Mouse (Mus musculus): ENCODE data around the gene Syngap1. TPM values are rescaled to one million over a fixed set of nuclear protein-coding genes. Genes with fewer than 3 reads are reported as not detected.

Gene Syngap1
- total RNA-seq, 2 experiments from 2014 or later: 4.1 to 6.4 TPM

DNA sequence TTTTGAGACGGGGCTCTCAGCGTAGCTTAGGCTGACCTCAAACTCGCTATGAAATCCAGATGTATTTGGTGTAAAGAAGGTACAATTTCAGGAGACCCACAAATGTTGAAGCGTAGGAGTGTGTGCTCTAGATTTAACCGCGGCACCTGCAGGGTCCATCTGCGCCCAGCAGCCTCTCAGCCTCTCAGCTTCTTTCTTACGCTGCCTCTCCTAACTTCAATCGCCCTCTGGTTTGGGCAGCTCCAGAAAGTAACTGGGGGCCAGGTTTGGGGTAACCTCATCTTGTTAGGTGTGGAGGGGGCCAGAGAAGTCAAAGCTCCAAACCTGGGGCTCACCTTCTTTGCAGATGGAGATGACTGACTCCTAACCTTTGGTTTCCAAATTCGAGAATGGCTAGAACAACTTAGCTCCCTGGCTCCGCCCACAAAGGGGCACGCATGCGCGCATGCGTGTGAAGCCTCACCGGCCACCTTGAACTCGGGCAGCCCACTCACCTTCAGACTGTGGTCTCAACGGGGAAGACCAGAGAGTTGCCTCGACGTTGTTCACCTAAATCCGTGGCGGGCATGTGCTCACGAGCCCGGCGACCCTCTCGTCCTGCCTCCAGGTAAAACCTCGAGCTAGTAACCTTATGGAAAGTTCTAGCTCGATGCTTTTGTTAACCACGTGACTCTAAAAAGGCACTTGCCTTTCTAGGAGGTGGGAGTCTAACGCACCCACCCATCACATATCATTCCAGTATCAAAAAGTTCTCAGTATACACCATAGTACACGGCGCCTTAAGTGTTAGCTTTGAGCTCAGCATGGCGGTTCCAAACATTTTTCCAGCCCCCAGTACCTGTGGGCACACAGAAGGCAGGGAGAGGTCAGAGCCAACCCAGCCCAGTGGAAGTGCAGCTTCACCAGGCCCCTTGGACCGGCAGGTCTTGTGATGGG lies 76.8 kb downstream of the Syngap1 start:
- intact Hi-C loops (cut with DNase I): no loop called here

GRCm38 (mm10) chr17:27018555-27019196 lies 77.6 kb downstream of the Syngap1 start:
- intact Hi-C loops (cut with DNase I): no loop called here
- no peak for DNase-seq

More for the DNA sequence above, 76.8 kb downstream of the Syngap1 start:
- peak; percentile 87 to 91 for DNase-seq

GRCm38 (mm10) chr17:27021076-27021475 lies 80.0 kb downstream of the Syngap1 start:
- intact Hi-C loops (cut with DNase I): no loop called here
- DNase-seq: no peak

- no peak for DNase-seq
- intact Hi-C loops (cut with DNase I): no loop called here
Measured at GRCm38 (mm10) chr17:27021736-27022135, 80.7 kb downstream of the Syngap1 start.

Small RNA genes within 50 kb of the gene (microRNA-seq; reads per million reads assigned to microRNA genes)
- gene Gm27775 (ENCODE audit: borderline number of aligned reads in 2 of 2) (0 reads per million in 2 experiments), gene Mir3083 (ENCODE audit: borderline number of aligned reads in 2 of 2) (0 to 0.67 reads per million in 2 experiments), gene Mir6968 (ENCODE audit: borderline number of aligned reads in 2 of 2) (0.67 to 1.4 reads per million in 2 experiments)

Other genes starting within 250 kb of the Syngap1 start
- gene Crebrf, start 225.6 kb upstream of the Syngap1 start, total RNA-seq (2021): 10 to 100 TPM; 71.7 to 72.4 TPM
- gene Bnip1, start 160.2 kb upstream of the Syngap1 start, total RNA-seq (2021): 10 to 100 TPM; 24.5 to 27.2 TPM
- 10 to 100 TPM; 80.7 TPM for gene Nkx2-5, start 96.2 kb upstream of the Syngap1 start, total RNA-seq (2021)
- gene Kifc5b, start 24.2 kb upstream of the Syngap1 start, total RNA-seq (2021): under 1 TPM; 0.44 to 0.95 TPM
- 10 to 100 TPM; 13.9 to 14.5 TPM for gene Phf1, start 8.2 kb upstream of the Syngap1 start, total RNA-seq (2021)
- gene Cuta, start 1.7 kb upstream of the Syngap1 start, total RNA-seq (2021): 10 to 100 TPM; 86.2 to 90.3 TPM
- 1 to 10 TPM; 2.1 to 2.6 TPM for gene Zbtb9, start 31.9 kb downstream of the Syngap1 start, total RNA-seq (2021)
- 10 to 100 TPM; 20.0 to 21.2 TPM for gene Bak1, start 87.8 kb downstream of the Syngap1 start, total RNA-seq (2021)
- 1 to 10 TPM; 5.3 to 6.7 TPM for gene Itpr3, start 116.1 kb downstream of the Syngap1 start, total RNA-seq (2021)
- gene Uqcc2, start 192.7 kb downstream of the Syngap1 start, total RNA-seq (2021): 100 to 1,000 TPM; 291 to 337 TPM
- gene Ip6k3, start 226.5 kb downstream of the Syngap1 start, total RNA-seq (2021): 1 to 10 TPM; 4.7 to 7.9 TPM

Data from heart, postnatal 36 days (tissue).